Mouse (Mus musculus) small intestine, adult 2 months (tissue): ENCODE measurements around the gene Ngef.

Source experiments
- CTCF ChIP-seq: fragments of 200-500 bp; IDR thresholded peaks from 2 replicates; pipeline ENCODE4 v1.5.1; 2012; ENCODE audit warnings: low read depth, mild to moderate bottlenecking, control low read depth, inconsistent platforms, low read length, moderate library complexity, mixed read lengths; ENCODE audit not compliant: insufficient replicate concordance, insufficient read length; ENCODE audit errors: extremely low read depth
- POLR2A ChIP-seq: fragments of 200-500 bp; IDR thresholded peaks from 2 replicates; pipeline ENCODE4 v1.6.1; 2012; ENCODE audit warnings: low read depth, mild to moderate bottlenecking, control low read depth, inconsistent platforms, low read length, moderate library complexity

DNA sequence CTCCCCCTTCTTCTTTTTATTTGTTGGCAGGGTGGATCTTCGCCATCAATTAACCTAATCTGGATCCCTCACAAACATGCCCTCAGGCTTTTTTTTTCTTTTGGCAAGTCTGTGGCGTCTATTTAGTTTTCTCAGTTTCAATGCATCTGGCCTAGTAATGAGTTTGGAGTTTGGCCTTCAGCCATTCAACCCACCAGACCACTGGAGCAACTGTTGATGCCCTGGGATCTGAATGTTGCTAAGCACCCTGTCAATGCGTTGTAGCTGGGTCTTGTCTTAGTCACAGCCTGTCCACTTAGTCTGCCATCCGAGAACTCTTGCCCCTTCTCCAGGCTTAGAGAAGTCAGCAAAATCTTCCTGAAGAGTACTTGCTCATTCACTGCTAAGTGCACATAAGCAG lies 115.6 kb downstream of the Ngef start:
- no peak for TF ChIP-seq CTCF
- no peak for TF ChIP-seq POLR2A
